Mouse (Mus musculus) embryonic facial prominence, embryonic 14.5 days (tissue): ENCODE data around the gene Coq9. TPM values are rescaled to one million over a fixed set of nuclear protein-coding genes. Genes with fewer than 3 reads are reported as not detected.

Source experiments
- ATAC-seq: fragments of 200-750 bp; cut with Nextera tagmentation; 2 replicates; pipeline ENCODE4 v1.8.0; 2017; ENCODE audit warnings: low read depth, moderate number of reproducible peaks, moderate TSS enrichment
- DNase-seq: peaks from one replicate; pipeline ENCODE4 v3.0.0-alpha.2; 2015; ENCODE audit warnings: low spot score
- H3K27ac ChIP-seq: fragments of 300-500 bp; sonication (generic); replicated peaks from 2 replicates; pipeline ENCODE4 v1.5.1; 2014; ENCODE audit warnings: low read depth, mild to moderate bottlenecking, low read length, moderate library complexity
- H3K27me3 ChIP-seq: fragments of 300-500 bp; sonication (generic); replicated peaks from 2 replicates; pipeline ENCODE4 v1.6.1; 2014; ENCODE audit warnings: low read length; ENCODE audit not compliant: control insufficient read depth, insufficient read depth
- H3K36me3 ChIP-seq: fragments of 300-500 bp; sonication (generic); 2 replicates; pipeline ENCODE4 v1.6.1; 2014; ENCODE audit warnings: low read length, mixed read lengths; ENCODE audit not compliant: control insufficient read depth, insufficient read depth
- H3K4me1 ChIP-seq: fragments of 300-500 bp; sonication (generic); 2 replicates; pipeline ENCODE4 v1.6.1; 2014; ENCODE audit warnings: antibody characterized with exemption, low read length; ENCODE audit not compliant: control insufficient read depth, insufficient read depth
- H3K4me2 ChIP-seq: fragments of 300-500 bp; sonication (generic); 2 replicates; pipeline ENCODE4 v1.6.1; 2014; ENCODE audit warnings: low read depth, mild to moderate bottlenecking, low read length, moderate library complexity, mixed read lengths
- H3K4me3 ChIP-seq: fragments of 300-500 bp; sonication (generic); 2 replicates; pipeline ENCODE4 v1.5.1; 2014; ENCODE audit warnings: low read depth, mild to moderate bottlenecking, low read length
- H3K9ac ChIP-seq: fragments of 300-500 bp; sonication (generic); 2 replicates; pipeline ENCODE4 v1.6.1; 2014; ENCODE audit warnings: low read depth, mild to moderate bottlenecking, low read length, moderate library complexity, mixed read lengths
- H3K9me3 ChIP-seq: fragments of 300-500 bp; sonication (generic); 2 replicates; pipeline ENCODE4 v1.6.1; 2016; ENCODE audit warnings: low read length; ENCODE audit not compliant: control insufficient read depth
- WGBS: fragments of 180-500 bp; shearing (Covaris S2); extraction: QIAGEN DNeasy Blood & Tissue Kit; methylation state at CpG from one replicate; pipeline ENCODE4 v1.1.7; 2014; 5-methylcytosine and 5-hydroxymethylcytosine counted together
- polyA plus RNA-seq: library from polyadenylated mRNA; unstranded; fragments of >200 nt; fragmentation: Nextera tagmentation; extraction: Ambion mirVana; gene quantifications from 2 replicates; pipeline ENCODE4 v1.2.1, GENCODE M21; 2014

The Coq9 gene
- polyA plus RNA-seq, 1 experiment from 2014 or later, result 77.9 TPM

- no peaks in the 10 kb centered on the region for H3K9me3 ChIP-seq
- H3K27me3 ChIP-seq, result no peaks in the 10 kb centered on the region
- no peak overlapping the region for H3K27ac ChIP-seq
- 67% methylated on average over 10 of the region's 10 CpGs for WGBS
- DNase-seq, result no peak
- H3K4me3 ChIP-seq, result no peak overlapping the region
- H3K4me2 ChIP-seq, result no peak overlapping the region
- H3K9ac ChIP-seq, result no peak overlapping the region
- H3K4me1 ChIP-seq, result no peaks in the 10 kb centered on the region
- H3K36me3 ChIP-seq, result no peaks in the 10 kb centered on the region
- ATAC-seq, result no peak
Observed at GRCm38 (mm10) chr8:94804546-94805340, 33.4 kb upstream of the Coq9 start.

GRCm38 (mm10) chr8:94805811-94806210 lies 32.3 kb upstream of the Coq9 start:
- H3K36me3 ChIP-seq, result no peaks in the 10 kb centered on the region
- no peak overlapping the region for H3K4me3 ChIP-seq
- WGBS, result 75% methylated on average over 4 of the region's 4 CpGs
- no peak overlapping the region for H3K27ac ChIP-seq
- H3K9me3 ChIP-seq, result no peaks in the 10 kb centered on the region
- H3K4me1 ChIP-seq, result no peaks in the 10 kb centered on the region
- H3K9ac ChIP-seq, result no peak overlapping the region
- H3K27me3 ChIP-seq, result no peaks in the 10 kb centered on the region
- no peak for ATAC-seq
- DNase-seq, result no peak
- no peak overlapping the region for H3K4me2 ChIP-seq

DNA sequence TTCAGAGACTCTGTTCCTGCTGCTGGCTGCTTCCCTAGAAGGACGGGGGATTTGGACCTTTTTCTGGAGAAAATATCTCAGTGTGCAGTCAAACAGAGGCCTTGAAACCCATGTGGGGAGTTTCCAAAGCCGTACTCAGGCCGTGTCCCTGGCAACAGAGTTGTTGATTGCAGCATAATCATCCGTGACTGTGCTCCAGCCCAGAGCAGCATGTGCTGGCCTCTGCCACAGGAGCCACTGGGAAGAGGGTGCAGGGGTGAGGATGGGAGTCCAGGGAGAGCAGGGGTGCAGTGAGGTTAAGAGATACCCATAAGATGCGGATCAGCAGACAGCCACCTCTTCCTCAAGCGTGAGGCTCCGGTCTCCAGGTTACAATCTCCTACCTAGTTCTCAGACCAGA lies 30.6 kb upstream of the Coq9 start:
- Histone ChIP-seq H3K4me3 (no peak overlapping the region), H3K4me1 (no peaks in the 10 kb centered on the region), H3K4me2 (no peak overlapping the region), H3K36me3 (no peaks in the 10 kb centered on the region), H3K9ac (no peak overlapping the region), H3K9me3 (no peaks in the 10 kb centered on the region), H3K27me3 (no peaks in the 10 kb centered on the region), H3K27ac (no peak overlapping the region)
- ATAC-seq, result no peak
- WGBS, result 60% methylated on average over 7 of the region's 7 CpGs
- no peak for DNase-seq

- no peak for ATAC-seq
- no peak for DNase-seq
- WGBS, result 80% methylated on average over 6 of the region's 6 CpGs
- H3K4me3 ChIP-seq, result no peak overlapping the region
- H3K36me3 ChIP-seq, result no peaks in the 10 kb centered on the region
- H3K4me2 ChIP-seq, result no peak overlapping the region
- H3K27ac ChIP-seq, result no peak overlapping the region
- H3K27me3 ChIP-seq, result no peaks in the 10 kb centered on the region
- no peak overlapping the region for H3K9ac ChIP-seq
- no peaks in the 10 kb centered on the region for H3K9me3 ChIP-seq
- no peaks in the 10 kb centered on the region for H3K4me1 ChIP-seq
Observed at GRCm38 (mm10) chr8:94808372-94808771, 29.7 kb upstream of the Coq9 start.

DNA sequence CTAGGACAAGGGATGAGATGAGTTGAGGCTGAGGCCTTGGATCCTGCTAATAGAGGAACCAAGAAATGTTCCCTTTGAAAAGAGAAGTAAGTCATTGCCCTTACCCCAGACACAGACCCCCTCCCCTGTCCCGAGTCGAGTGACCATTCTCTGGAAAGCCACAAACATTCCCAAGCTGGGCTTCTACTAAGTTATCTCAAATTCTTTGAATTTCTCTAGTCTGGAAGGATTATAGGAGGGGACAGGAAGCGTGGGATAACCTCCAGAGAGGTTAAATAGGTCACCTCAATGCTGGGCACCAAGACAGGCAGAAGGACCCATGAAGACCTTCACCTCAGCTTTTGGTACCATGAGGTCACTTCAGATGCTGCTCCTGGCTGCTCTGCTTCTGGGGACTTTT lies 28.0 kb upstream of the Coq9 start, which contains the start of gene Ccl17:
TSS of gene Ccl17 (plus strand) at position 301 of the 400 bp plus-strand sequence.
- Histone ChIP-seq H3K4me2 (no peak within 1 kb of the TSS), H3K36me3 (no peaks in the 10 kb centered on the region), H3K4me3 (no peak within 1 kb of the TSS), H3K9me3 (no peaks in the 10 kb centered on the region), H3K9ac (no peak within 1 kb of the TSS), H3K27ac (no peak within 1 kb of the TSS), H3K4me1 (no peaks in the 10 kb centered on the region), H3K27me3 (no peaks in the 10 kb centered on the region)
- ATAC-seq (no peak), DNase-seq (no peak)
- whole genome bisulfite sequencing, result 63% methylated on average over 3 of the region's 3 CpGs

- Histone ChIP-seq H3K9me3 (no peaks in the 10 kb centered on the region), H3K4me2 (no peak overlapping the region), H3K27ac (no peak overlapping the region), H3K27me3 (no peaks in the 10 kb centered on the region), H3K36me3 (no peaks in the 10 kb centered on the region), H3K4me1 (no peaks in the 10 kb centered on the region), H3K4me3 (no peak overlapping the region), H3K9ac (no peak overlapping the region)
- ATAC-seq (no peak), DNase-seq (no peak)
- WGBS, result 77% methylated on average over 5 of the region's 5 CpGs
Observed at GRCm38 (mm10) chr8:94810855-94811254, 27.3 kb upstream of the Coq9 start.

DNA sequence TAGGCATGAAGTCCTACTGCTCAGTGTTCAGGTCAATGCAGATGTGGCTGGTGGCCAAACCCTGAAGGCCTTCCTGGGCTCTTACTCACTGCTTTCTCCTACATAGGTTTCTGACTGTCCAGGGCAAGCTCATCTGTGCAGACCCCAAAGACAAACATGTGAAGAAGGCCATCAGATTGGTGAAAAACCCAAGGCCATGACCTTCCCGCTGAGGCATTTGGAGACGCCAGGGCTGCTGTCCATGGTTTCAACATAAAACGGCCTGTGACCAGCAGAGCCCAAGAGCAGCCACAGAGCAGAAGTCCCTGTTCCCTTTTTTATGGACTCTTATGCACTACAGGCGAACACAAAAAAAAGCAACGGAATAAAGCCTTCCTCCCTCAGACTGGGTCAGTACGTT lies 26.5 kb upstream of the Coq9 start:
- no peak overlapping the region for H3K9ac ChIP-seq
- no peaks in the 10 kb centered on the region for H3K27me3 ChIP-seq
- 70% methylated on average over 6 of the region's 6 CpGs for WGBS
- H3K4me2 ChIP-seq, result no peak overlapping the region
- no peaks in the 10 kb centered on the region for H3K9me3 ChIP-seq
- H3K27ac ChIP-seq, result no peak overlapping the region
- DNase-seq (no peak), ATAC-seq (no peak)
- no peak overlapping the region for H3K4me3 ChIP-seq
- no peaks in the 10 kb centered on the region for H3K36me3 ChIP-seq
- no peaks in the 10 kb centered on the region for H3K4me1 ChIP-seq

- Histone ChIP-seq H3K4me3 (no peak overlapping the region), H3K4me2 (peak overlapping the region; percentile 39), H3K9me3 (no peaks in the 10 kb centered on the region), H3K27ac (no peak overlapping the region), H3K27me3 (no peaks in the 10 kb centered on the region), H3K36me3 (no peaks in the 10 kb centered on the region), H3K4me1 (no peaks in the 10 kb centered on the region), H3K9ac (0 out of 2 replicates have a peak overlapping the region, but pooled peaks have one; percentile 16)
- DNase-seq (peak; percentile 91), ATAC-seq (peak; percentile 65)
- 29% methylated on average over 6 of the region's 6 CpGs for WGBS
Observed at GRCm38 (mm10) chr8:94812645-94813098, 25.4 kb upstream of the Coq9 start.

GRCm38 (mm10) chr8:94814556-94814955 lies 23.6 kb upstream of the Coq9 start:
- H3K4me1 ChIP-seq, result no peaks in the 10 kb centered on the region
- H3K4me3 ChIP-seq, result no peak overlapping the region
- 0% methylated on average over 1 of the region's 1 CpGs for WGBS
- H3K4me2 ChIP-seq, result no peak overlapping the region
- no peaks in the 10 kb centered on the region for H3K9me3 ChIP-seq
- DNase-seq, result no peak
- no peaks in the 10 kb centered on the region for H3K36me3 ChIP-seq
- H3K27ac ChIP-seq, result no peak overlapping the region
- no peaks in the 10 kb centered on the region for H3K27me3 ChIP-seq
- H3K9ac ChIP-seq, result no peak overlapping the region
- no peak for ATAC-seq
